Mouse (Mus musculus) ES-E14 (cell line): Measurements from ENCODE around the gene Diaph3.

Source experiments
- HCFC1 ChIP-seq: IDR thresholded peaks from 2 replicates; pipeline ENCODE4 v1.6.1; 2012; ENCODE audit warnings: low read length, inconsistent platforms, borderline replicate concordance; ENCODE audit not compliant: insufficient read depth
- ZNF384 ChIP-seq: IDR thresholded peaks from 2 replicates; pipeline ENCODE4 v1.6.1; 2012; ENCODE audit warnings: low read depth, low read length, inconsistent platforms

DNA sequence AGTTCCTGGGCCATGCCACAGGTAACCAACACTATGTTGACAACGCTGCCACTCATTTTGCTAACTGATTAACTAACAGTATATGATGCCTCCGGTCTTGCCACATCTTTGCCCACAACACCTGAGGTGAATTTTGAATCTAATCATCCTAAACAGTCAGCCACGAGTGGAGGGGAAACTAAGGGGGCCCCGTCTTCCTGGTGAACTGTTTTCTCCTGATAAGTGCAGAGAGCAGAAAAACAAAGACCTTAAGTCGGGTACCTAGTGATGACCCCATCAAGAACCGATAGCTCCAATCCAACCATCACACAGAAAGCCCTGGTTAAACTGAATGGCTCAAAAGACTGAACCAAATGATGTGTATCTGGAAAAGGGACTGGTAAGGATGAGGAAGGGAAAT lies 8.6 kb upstream of the Diaph3 start:
- TF ChIP-seq ZNF384, result no peak
- TF ChIP-seq HCFC1, result no peak
